Mouse (Mus musculus) stomach, postnatal 0 days (tissue): ENCODE data around the gene Agbl4. TPM values are rescaled to one million over a fixed set of nuclear protein-coding genes. Genes with fewer than 3 reads are reported as not detected.

Source experiments
- ATAC-seq: fragments of 200-750 bp; cut with Nextera tagmentation; 2 replicates; pipeline ENCODE4 v1.8.0; 2017; ENCODE audit not compliant: low FRiP score, low TSS enrichment
- DNase-seq: peaks from one replicate; pipeline ENCODE4 v3.0.0-alpha.2; 2016; ENCODE audit warnings: low spot score
- H3K27ac ChIP-seq: fragments of 300-500 bp; sonication (generic); replicated peaks from 2 replicates; pipeline ENCODE4 v1.5.1; 2014; ENCODE audit warnings: mild to moderate bottlenecking, control low read depth
- H3K27me3 ChIP-seq: fragments of 300-500 bp; sonication (generic); 2 replicates; pipeline ENCODE4 v1.6.1; 2014; ENCODE audit warnings: low read length; ENCODE audit not compliant: control insufficient read depth, insufficient read depth
- H3K36me3 ChIP-seq: fragments of 300-500 bp; sonication (generic); 2 replicates; pipeline ENCODE4 v1.6.1; 2014; ENCODE audit warnings: low read length, mixed read lengths; ENCODE audit not compliant: control insufficient read depth, insufficient read depth
- H3K4me1 ChIP-seq: fragments of 300-500 bp; sonication (generic); replicated peaks from 2 replicates; pipeline ENCODE4 v1.6.1; 2014; ENCODE audit warnings: antibody characterized with exemption; ENCODE audit not compliant: control insufficient read depth, insufficient read depth
- H3K4me2 ChIP-seq: fragments of 300-500 bp; sonication (generic); replicated peaks from 2 replicates; pipeline ENCODE4 v1.6.1; 2014; ENCODE audit warnings: low read depth, mild to moderate bottlenecking, control low read depth, moderate library complexity
- H3K4me3 ChIP-seq: fragments of 300-500 bp; sonication (generic); 2 replicates; pipeline ENCODE4 v1.5.1; 2014; ENCODE audit warnings: low read depth, low read length, control low read depth
- H3K9ac ChIP-seq: fragments of 300-500 bp; sonication (generic); 2 replicates; pipeline ENCODE4 v1.6.1; 2014; ENCODE audit warnings: mild to moderate bottlenecking, low read length, control low read depth, mixed read lengths
- H3K9me3 ChIP-seq: fragments of 300-500 bp; sonication (generic); 2 replicates; pipeline ENCODE4 v1.6.1; 2016; ENCODE audit warnings: low read length; ENCODE audit not compliant: control insufficient read depth
- CTCF ChIP-seq: IDR thresholded peaks from 2 replicates; pipeline ENCODE4 v1.5.1; 2016; ENCODE audit warnings: antibody characterized with exemption, low read depth, mild to moderate bottlenecking, moderate library complexity
- EP300 ChIP-seq: optimal IDR thresholded peaks from 2 replicates; pipeline ENCODE3; 2016; ENCODE audit warnings: antibody characterized with exemption
- WGBS: fragments of 180-500 bp; shearing (Covaris S2); extraction: QIAGEN DNeasy Blood & Tissue Kit; methylation state at CpG from one replicate; pipeline ENCODE4 v1.1.7; 2014; 5-methylcytosine and 5-hydroxymethylcytosine counted together
- polyA plus RNA-seq: library from polyadenylated mRNA; unstranded; fragments of >200 nt; fragmentation: Nextera tagmentation; extraction: Ambion mirVana; gene quantifications from 2 replicates; pipeline ENCODE4 v1.2.1, GENCODE M21; 2015

The Agbl4 gene
- polyA plus RNA-seq, 1 experiment from 2014 or later = 0.10 TPM

DNA sequence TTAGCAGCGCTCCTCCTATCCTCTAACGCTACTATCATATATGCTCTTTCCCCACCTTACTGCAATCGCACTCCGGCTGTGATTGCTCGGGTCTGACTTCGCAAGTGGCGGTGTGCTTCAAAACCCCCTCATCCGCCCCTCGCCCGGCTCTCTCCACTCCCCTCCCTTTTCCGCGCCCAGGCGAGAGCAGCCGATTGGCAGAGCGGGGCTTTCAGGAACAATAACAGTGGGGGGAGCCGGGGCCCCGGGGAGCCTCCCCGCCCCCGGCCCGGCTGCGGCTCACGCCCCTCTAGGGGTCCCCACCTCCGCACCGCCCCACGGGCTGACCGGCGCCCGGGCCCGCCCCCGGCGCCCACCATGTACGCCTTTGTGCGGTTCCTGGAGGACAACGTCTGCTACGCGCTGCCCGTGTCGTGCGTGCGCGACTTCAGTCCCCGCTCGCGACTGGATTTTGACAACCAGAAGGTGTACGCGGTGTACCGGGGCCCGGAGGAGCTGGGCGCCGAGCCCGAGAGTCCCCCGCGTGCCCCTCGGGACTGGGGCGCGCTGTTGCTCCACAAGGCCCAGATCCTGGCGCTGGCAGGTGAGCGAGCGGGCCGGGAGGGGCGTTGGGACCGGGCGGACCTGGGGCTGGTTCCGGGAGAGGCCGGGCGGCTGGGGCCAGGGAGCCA, 1017.5 kb downstream of the Agbl4 start, which contains the start of gene Bend5:
Gene Bend5, plus strand, starts transcription at position 189 of the 671 bp plus-strand sequence.
- peak within 1 kb of the TSS; percentile 88 for H3K9ac ChIP-seq
- no peaks in the 10 kb centered on the region for H3K9me3 ChIP-seq
- peak within 1 kb of the TSS; percentile 77 for H3K4me3 ChIP-seq
- no peaks in the 10 kb centered on the region for H3K36me3 ChIP-seq
- no peaks in the 10 kb centered on the region for H3K27me3 ChIP-seq
- WGBS = 1% methylated on average over 50 of the region's 66 CpGs
- H3K27ac ChIP-seq = peak within 1 kb of the TSS; percentile 88
- H3K4me2 ChIP-seq = peak within 1 kb of the TSS; percentile 86
- ATAC-seq (peak; percentile 94), DNase-seq (peak; percentile 87)
- no peak for TF ChIP-seq EP300
- TF ChIP-seq CTCF = no peak
- peaks cover 12% of the 10 kb centered on the region for H3K4me1 ChIP-seq

DNA sequence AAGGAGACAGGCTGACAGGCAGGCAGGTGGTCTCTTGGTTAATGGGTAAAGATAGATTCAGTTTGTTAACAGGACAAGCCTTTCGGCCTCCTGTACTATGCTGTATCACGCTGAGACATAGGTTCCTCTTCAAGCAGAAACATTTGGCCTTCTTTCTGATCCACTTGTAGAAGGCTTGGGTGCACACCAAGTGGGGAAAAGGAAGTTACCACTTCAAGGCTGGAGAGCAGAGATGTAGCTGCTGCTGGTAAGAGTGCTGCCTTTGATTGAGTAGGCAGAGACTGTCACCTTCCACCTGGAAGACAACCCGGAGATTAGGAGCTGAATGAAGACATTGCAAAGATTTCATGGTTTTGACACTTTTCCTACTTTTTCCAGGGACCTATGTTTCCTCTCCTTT, 1018.7 kb downstream of the Agbl4 start:
- ATAC-seq (no peak), DNase-seq (no peak)
- TF ChIP-seq EP300 = no peak
- no peak for TF ChIP-seq CTCF
- Histone ChIP-seq H3K4me1 (peaks cover 12% of the 10 kb centered on the region), H3K4me2 (peak overlapping the region; percentile 86), H3K9ac (peak overlapping the region; percentile 88), H3K9me3 (no peaks in the 10 kb centered on the region), H3K27me3 (no peaks in the 10 kb centered on the region), H3K27ac (no peak overlapping the region), H3K36me3 (no peaks in the 10 kb centered on the region), H3K4me3 (peak overlapping the region; percentile 77)
- WGBS = 59% methylated on average over 3 of the region's 3 CpGs

DNA sequence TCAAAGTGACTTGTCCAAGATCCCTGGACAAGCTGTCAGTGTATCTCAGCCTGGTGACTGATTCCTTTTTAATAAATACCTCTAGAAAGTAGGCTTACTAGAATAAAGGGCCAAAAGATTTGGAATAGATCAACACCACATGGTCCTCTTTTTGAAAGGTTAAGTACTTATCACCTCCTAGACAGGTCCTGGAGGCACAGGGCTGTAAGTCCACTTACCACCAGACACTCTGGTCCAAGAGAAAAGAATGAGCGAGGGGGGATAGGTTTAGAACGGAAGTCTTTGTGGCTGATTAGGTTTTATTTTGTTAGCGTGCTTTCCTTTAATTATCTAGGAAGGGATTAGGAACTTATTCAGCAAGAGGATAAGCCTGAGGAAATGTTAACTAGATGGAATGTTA, 1019.1 kb downstream of the Agbl4 start:
- Histone ChIP-seq H3K27me3 (no peaks in the 10 kb centered on the region), H3K4me3 (0 out of 2 replicates have a peak overlapping the region, but pooled peaks have one; percentile 0), H3K9me3 (no peaks in the 10 kb centered on the region), H3K27ac (no peak overlapping the region), H3K36me3 (no peaks in the 10 kb centered on the region), H3K4me2 (peak overlapping the region; percentile 86), H3K4me1 (peaks cover 13% of the 10 kb centered on the region), H3K9ac (no peak overlapping the region)
- no peak for ATAC-seq
- WGBS = 63% methylated on average over 3 of the region's 3 CpGs
- TF ChIP-seq CTCF (no peak), EP300 (no peak)
- no peak for DNase-seq

DNA sequence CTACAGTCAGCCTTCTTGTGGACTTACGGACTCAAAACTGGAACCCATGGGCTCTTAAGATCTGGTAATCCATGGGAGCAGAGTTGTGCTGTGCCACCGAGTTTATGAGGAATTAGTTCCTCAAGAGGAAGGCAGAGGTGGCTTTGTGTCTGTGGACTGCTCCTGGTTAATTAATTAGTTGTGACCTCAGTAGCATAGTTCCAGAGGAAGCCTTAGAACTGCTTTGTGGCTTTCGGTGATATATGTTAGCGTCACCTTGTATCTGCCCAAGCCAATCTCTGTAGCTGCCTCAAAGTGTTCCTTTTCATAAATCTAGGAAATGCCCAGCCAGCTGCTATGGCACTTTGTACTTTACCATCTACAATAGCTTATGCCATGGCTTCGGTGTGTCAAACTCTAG, 1020.3 kb downstream of the Agbl4 start:
- no peaks in the 10 kb centered on the region for H3K9me3 ChIP-seq
- H3K27me3 ChIP-seq = no peaks in the 10 kb centered on the region
- no peak overlapping the region for H3K9ac ChIP-seq
- TF ChIP-seq EP300 = no peak
- no peak for TF ChIP-seq CTCF
- 89% methylated on average over 5 of the region's 5 CpGs for WGBS
- no peak overlapping the region for H3K27ac ChIP-seq
- H3K36me3 ChIP-seq = no peaks in the 10 kb centered on the region
- ATAC-seq (no peak), DNase-seq (no peak)
- H3K4me1 ChIP-seq = peaks cover 15% of the 10 kb centered on the region
- no peak overlapping the region for H3K4me2 ChIP-seq
- H3K4me3 ChIP-seq = no peak overlapping the region

DNA sequence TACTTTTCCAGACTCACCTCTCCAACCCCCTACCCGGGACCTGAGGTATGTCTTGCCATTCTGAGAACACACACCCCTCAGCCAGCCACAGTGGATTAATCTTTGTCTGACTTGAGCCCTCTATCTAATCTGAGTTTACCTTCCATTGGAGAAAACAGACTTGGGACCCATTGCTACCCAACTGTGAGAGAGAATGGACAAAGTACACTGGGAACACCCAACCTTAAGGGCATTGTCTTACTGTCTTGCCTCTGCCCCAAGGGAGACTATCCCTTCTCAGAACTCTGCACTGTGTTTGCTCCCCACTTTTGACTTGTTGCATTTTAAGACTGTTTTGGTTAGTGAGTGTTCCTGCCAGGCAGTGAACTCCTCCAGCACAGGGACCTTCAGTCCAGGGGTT, 1022.0 kb downstream of the Agbl4 start:
- WGBS = 52% methylated on average over 1 of the region's 1 CpGs
- H3K27me3 ChIP-seq = no peaks in the 10 kb centered on the region
- ATAC-seq (no peak), DNase-seq (no peak)
- H3K4me1 ChIP-seq = peaks cover 12% of the 10 kb centered on the region
- no peak overlapping the region for H3K27ac ChIP-seq
- H3K36me3 ChIP-seq = no peaks in the 10 kb centered on the region
- H3K4me3 ChIP-seq = no peak overlapping the region
- H3K4me2 ChIP-seq = no peak overlapping the region; the same call in 1 of the 2 replicates
- no peak overlapping the region for H3K9ac ChIP-seq
- H3K9me3 ChIP-seq = no peaks in the 10 kb centered on the region
- TF ChIP-seq EP300 (no peak), CTCF (no peak)

DNA sequence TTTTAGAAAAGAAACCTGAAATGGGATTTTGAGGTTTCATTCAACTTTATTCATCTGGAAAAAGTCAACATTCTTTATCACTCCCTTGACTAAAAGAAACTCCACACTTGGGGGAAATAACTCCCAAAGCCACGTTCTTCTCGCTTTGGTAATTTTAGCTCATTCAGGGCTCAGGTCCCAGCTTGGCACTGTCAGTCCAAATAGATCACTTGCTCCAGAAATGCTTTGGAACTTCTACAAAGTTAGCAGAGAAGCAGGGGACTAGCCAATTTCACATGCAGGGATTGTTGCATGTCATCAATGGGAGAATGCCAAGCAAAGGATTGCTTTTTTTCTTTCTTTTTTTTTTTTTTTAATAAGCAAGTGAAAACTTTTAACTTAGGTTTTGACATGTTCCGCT, 1022.6 kb downstream of the Agbl4 start:
- TF ChIP-seq CTCF (no peak), EP300 (no peak)

More for the DNA sequence above, 1022.6 kb downstream of the Agbl4 start:
- no peak overlapping the region for H3K9ac ChIP-seq
- no peak overlapping the region for H3K4me2 ChIP-seq
- whole genome bisulfite sequencing = 44% methylated on average over 3 of the region's 3 CpGs
- H3K4me3 ChIP-seq = no peak overlapping the region
- DNase-seq (no peak), ATAC-seq (no peak)
- H3K27ac ChIP-seq = no peak overlapping the region
- no peaks in the 10 kb centered on the region for H3K9me3 ChIP-seq
- H3K4me1 ChIP-seq = peaks cover 12% of the 10 kb centered on the region
- H3K27me3 ChIP-seq = no peaks in the 10 kb centered on the region
- H3K36me3 ChIP-seq = no peaks in the 10 kb centered on the region
